Comparison of ENCODE assay signal across 11 mouse cellular contexts in genomic region chr19:29185552-29186232, GRCm38 (mm10).
DNase-seq lines count a peak whose midpoint lies in the region; ATAC-seq and TF ChIP-seq lines count a peak whose summit lies in the region.
"Had no signal": no experiment of that assay in that cellular context is flagged by ENCODE, and none has a peak within 500 bp of the region (broad histone marks: within the 10 kb centered on the region; RNA-seq: fewer than 3 reads in every experiment).

No protein-coding gene starts in this region.

- H3K9ac ChIP-seq in lung, embryonic 15.5 days = no peak overlapping the region
- H3K9ac ChIP-seq in MEL (ENCODE audit: control insufficient read depth, low read depth, low read length, poor library complexity, severe bottlenecking) = no peak overlapping the region

- DNase-seq in lung, adult 2 months = no peak
- DNase-seq in MEL (ENCODE audit: low read depth, low spot score) = peak; percentile 52
- peak; percentile 43 for DNase-seq in lung, postnatal 36 days
- no peak for DNase-seq in spleen, adult 18-20 months
- no peak for DNase-seq in cerebellum, adult 9-11 months
- no peak for DNase-seq in gastrocnemius, postnatal 10 days
- DNase-seq: gastrocnemius, postnatal 14 days; kidney, adult 11 months had no signal

- no peaks in the 10 kb centered on the region for H3K36me3 ChIP-seq in lung, embryonic 15.5 days
- peaks cover 0 to 28% of the 10 kb centered on the region in 2 experiments; a peak in 2 of 4 replicates for H3K36me3 ChIP-seq in MEL (ENCODE audit: control insufficient read depth in 1 of 2, insufficient read depth in 2 of 2, low read length in 2 of 2)
- H3K36me3 ChIP-seq: midbrain, embryonic 10.5 days had no signal

- no peak overlapping the region for H3K4me3 ChIP-seq in lung, embryonic 15.5 days
- H3K4me3 ChIP-seq in lung, adult 2 months (replicated peaks; ENCODE audit: extremely low read depth, low read depth, low read length) = no peak overlapping the region
- H3K4me3 ChIP-seq in MEL (ENCODE audit: control insufficient read depth in 1 of 2, insufficient read depth in 1 of 2, low read depth in 2 of 2, low read length in 2 of 2) = peak overlapping the region in 1 of 2 experiments; percentile 22; a peak in 1 of 4 replicates
- H3K4me3 ChIP-seq: midbrain, embryonic 10.5 days had no signal

- no peak for TF ChIP-seq CTCF in lung, adult 2 months (IDR thresholded peaks at IDR 0.05; ENCODE audit: insufficient read depth, low read length)
- TF ChIP-seq CTCF in MEL (IDR thresholded peaks at IDR 0.05 in 2 of 3, conservative IDR thresholded peaks at IDR 0.05 in 1 of 3; ENCODE audit: control insufficient read depth in 1 of 3, insufficient read depth in 1 of 3, low read depth in 2 of 3, low read length in 3 of 3, poor library complexity in 1 of 3, severe bottlenecking in 1 of 3) = no peak

- H3K27me3 ChIP-seq in lung, embryonic 15.5 days = no peaks in the 10 kb centered on the region
- H3K27me3 ChIP-seq in MEL (ENCODE audit: control insufficient read depth in 1 of 2, insufficient read depth in 2 of 2, low read length in 2 of 2) = no peaks in the 10 kb centered on the region

- H3K4me1 ChIP-seq in lung, embryonic 15.5 days = peaks cover 5% of the 10 kb centered on the region
- H3K4me1 ChIP-seq in lung, adult 2 months (ENCODE audit: control insufficient read depth, insufficient read depth, low read length) = 0 out of 2 replicates have a peak, but pooled peaks cover 4% of the 10 kb centered on the region
- peaks cover 26 to 27% of the 10 kb centered on the region in 2 experiments for H3K4me1 ChIP-seq in MEL (ENCODE audit: control insufficient read depth in 1 of 2, insufficient read depth in 2 of 2, low read length in 2 of 2)

- TF ChIP-seq RAD21 in MEL (IDR thresholded peaks at IDR 0.05; ENCODE audit: low read depth, low read length) = no peak

- 43% methylated on average over 9 of the region's 9 CpGs for WGBS in lung, embryonic 15.5 days
- 29% methylated on average over 9 of the region's 9 CpGs for WGBS in lung, adult 2 months

- H3K4me2 ChIP-seq in lung, embryonic 15.5 days = peak overlapping the region; percentile 21

- H3K9me3 ChIP-seq in lung, embryonic 15.5 days = no peaks in the 10 kb centered on the region
- no peaks in the 10 kb centered on the region for H3K9me3 ChIP-seq in MEL (replicated peaks; ENCODE audit: insufficient read depth, low read length)
- H3K9me3 ChIP-seq: midbrain, embryonic 10.5 days had no signal

- TF ChIP-seq POLR2A in lung, adult 2 months (IDR thresholded peaks at IDR 0.05; ENCODE audit: borderline replicate concordance, extremely low read depth, low read depth, low read length) = no peak
- no peak for TF ChIP-seq POLR2A in MEL (IDR thresholded peaks at IDR 0.05; ENCODE audit: control insufficient read depth in 1 of 2, insufficient read depth in 1 of 2, low read depth in 1 of 2, low read length in 2 of 2, poor library complexity in 1 of 2)

- no peaks in the 10 kb centered on the region for H3K79me2 ChIP-seq in MEL (ENCODE audit: control insufficient read depth, insufficient read depth, low read length, poor library complexity)

- H3K27ac ChIP-seq in lung, embryonic 15.5 days = no peak overlapping the region
- no peak overlapping the region for H3K27ac ChIP-seq in MEL (ENCODE audit: control insufficient read depth, low read depth, low read length)
- H3K27ac ChIP-seq: midbrain, embryonic 10.5 days had no signal

- TF ChIP-seq EP300 in MEL (IDR thresholded peaks at IDR 0.05; ENCODE audit: low read depth in 1 of 2, low read length in 2 of 2) = peak; percentile 24 to 63; a peak in 2 of 4 replicates

- no peak for ATAC-seq in lung, embryonic 15.5 days (ENCODE audit: borderline replicate concordance, extremely low read depth, low FRiP score, low TSS enrichment)
- ATAC-seq in granulocyte monocyte progenitor cell, adult 5-6 weeks (replicated peaks; ENCODE audit: poor library complexity, severe bottlenecking) = peak; percentile 24; the same call in 1 of the 2 replicates

TF ChIP-seq in MEL, 35 proteins besides CTCF, POLR2A, EP300 and RAD21:
- no peak for TF ChIP-seq ZC3H11A (IDR thresholded peaks at IDR 0.05; ENCODE audit: low read depth, low read length)
- no peak for TF ChIP-seq TAL1 (IDR thresholded peaks at IDR 0.05; ENCODE audit: low read length)
- peak; percentile 72 for TF ChIP-seq ZNF384 (IDR thresholded peaks at IDR 0.05; ENCODE audit: low read depth, low read length)
- TF ChIP-seq GATA1 (IDR thresholded peaks at IDR 0.05; ENCODE audit: low read depth, low read length) = peak; percentile 71
- TF ChIP-seq HCFC1 (IDR thresholded peaks at IDR 0.05; ENCODE audit: low read depth, low read length) = no peak
- peak; percentile 89 for TF ChIP-seq RCOR1 (IDR thresholded peaks at IDR 0.05; ENCODE audit: low read depth, low read length)
- no peak for TF ChIP-seq USF1 (IDR thresholded peaks at IDR 0.05; ENCODE audit: low read depth, low read length)
- no peak for TF ChIP-seq MXI1 (IDR thresholded peaks at IDR 0.05; ENCODE audit: low read depth, low read length)
- TF ChIP-seq MAZ (IDR thresholded peaks at IDR 0.05; ENCODE audit: low read depth, low read length) = no peak
- no peak for TF ChIP-seq TBP (IDR thresholded peaks at IDR 0.05; ENCODE audit: low read depth, low read length)
- TF ChIP-seq JUND (IDR thresholded peaks at IDR 0.05; ENCODE audit: low read depth, low read length) = 0 out of 2 replicates have a peak, but pooled peaks have one; percentile 64
- no peak for TF ChIP-seq UBTF (IDR thresholded peaks at IDR 0.05; ENCODE audit: borderline replicate concordance, insufficient read depth, low read depth, low read length)
- no peak for TF ChIP-seq POLR2AphosphoS2 (IDR thresholded peaks at IDR 0.05; ENCODE audit: low read length)
- peak; percentile 39; the same call in 1 of the 2 replicates for TF ChIP-seq BHLHE40 (IDR thresholded peaks at IDR 0.05; ENCODE audit: borderline replicate concordance, low read depth, low read length)
- TF ChIP-seq ELF1 (IDR thresholded peaks at IDR 0.05; ENCODE audit: low read depth, low read length) = no peak
- TF ChIP-seq USF2 (IDR thresholded peaks at IDR 0.05; ENCODE audit: borderline replicate concordance in 1 of 2, insufficient read depth in 1 of 2, low read depth in 1 of 2, low read length in 2 of 2) = no peak
- TF ChIP-seq ETS1 (IDR thresholded peaks at IDR 0.05; ENCODE audit: low read depth, low read length) = peak; percentile 50
- no peak for TF ChIP-seq NRF1 (IDR thresholded peaks at IDR 0.05; ENCODE audit: insufficient read depth, low read depth, low read length, poor library complexity, severe bottlenecking)
- TF ChIP-seq TCF12 (IDR thresholded peaks at IDR 0.05; ENCODE audit: low read depth, low read length) = peak; percentile 63
- TF ChIP-seq SIN3A (IDR thresholded peaks at IDR 0.05; ENCODE audit: low read length) = peak; percentile 31; the same call in 1 of the 2 replicates
- TF ChIP-seq ZKSCAN1 (IDR thresholded peaks at IDR 0.05; ENCODE audit: low read depth, low read length) = no peak

Comparison
In these comparisons a context has a peak if more than half of its experiments do, and no peak if none do; other contexts are left out.
1. DNase-seq: peak in MEL (single experiment) and lung, postnatal 36 days (single experiment); none in lung, adult 2 months (single experiment), spleen, adult 18-20 months (0 of 2), cerebellum, adult 9-11 months (single experiment) and gastrocnemius, postnatal 10 days (single experiment).